Mouse (Mus musculus) hematopoietic stem cell, adult 5-6 weeks (primary cell): Measurements from ENCODE around the gene Pttg1ip. TPM values are rescaled to one million over a fixed set of nuclear protein-coding genes. Genes with fewer than 3 reads are reported as not detected.

Experiments used
- ATAC-seq, 2 experiments: fragments of 125-278 bp in 1 of 2; replicated peaks in 1 of 2; 2 replicates each; pipeline ENCODE4 v1.8.0; 2016 to 2017; ENCODE audit warnings: inconsistent platforms in 2 of 2, mild to moderate bottlenecking in 2 of 2, moderate number of reproducible peaks in 2 of 2, low read depth in 1 of 2, moderate TSS enrichment in 1 of 2; ENCODE audit not compliant: low FRiP score in 2 of 2, poor library complexity in 2 of 2, severe bottlenecking in 2 of 2, insufficient read depth in 1 of 2, low TSS enrichment in 1 of 2
- total RNA-seq: library from RNA; stranded (forward); fragments of 172-1452, 232-1000 nt; gene quantifications from 2 replicates; pipeline ENCODE4 v1.2.3, GENCODE M21; 2017

Gene Pttg1ip
- total RNA-seq, 1 experiment from 2014 or later: 56.2 TPM

GRCm38 (mm10) chr10:77622055-77622988, 40.8 kb downstream of the Pttg1ip start, which contains the start of gene Ube2g2:
Gene Ube2g2 (plus strand): TSS chr10:77622275.
- ATAC-seq: peak; percentile 82 to 86

DNA sequence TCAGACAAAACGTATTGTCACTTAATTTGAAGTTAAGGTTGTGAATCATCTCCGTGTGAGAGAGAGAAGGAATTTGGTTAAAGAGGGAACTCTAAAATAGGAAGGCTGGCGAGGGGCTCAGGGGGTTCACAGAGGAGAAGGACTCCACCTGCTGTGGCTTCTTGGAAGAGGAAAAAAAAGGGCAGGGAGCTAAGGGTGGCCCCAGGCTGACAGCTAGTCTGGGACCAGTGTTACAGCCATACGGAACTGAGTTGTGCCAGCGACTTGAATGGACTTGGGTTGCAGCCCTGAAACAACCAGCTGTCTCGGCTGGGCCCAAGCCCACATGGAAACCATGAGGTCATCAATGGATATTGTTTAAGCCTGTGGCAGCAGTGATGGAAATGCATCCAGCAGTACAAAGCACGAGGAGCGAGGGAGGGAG, 41.6 kb downstream of the Pttg1ip start:
- ATAC-seq: 0 out of 4 replicates have a peak, but pooled peaks of 1 of the 2 experiments have one; percentile 12

GRCm38 (mm10) chr10:77623639-77624400, 42.3 kb downstream of the Pttg1ip start:
- no peak for ATAC-seq

DNA sequence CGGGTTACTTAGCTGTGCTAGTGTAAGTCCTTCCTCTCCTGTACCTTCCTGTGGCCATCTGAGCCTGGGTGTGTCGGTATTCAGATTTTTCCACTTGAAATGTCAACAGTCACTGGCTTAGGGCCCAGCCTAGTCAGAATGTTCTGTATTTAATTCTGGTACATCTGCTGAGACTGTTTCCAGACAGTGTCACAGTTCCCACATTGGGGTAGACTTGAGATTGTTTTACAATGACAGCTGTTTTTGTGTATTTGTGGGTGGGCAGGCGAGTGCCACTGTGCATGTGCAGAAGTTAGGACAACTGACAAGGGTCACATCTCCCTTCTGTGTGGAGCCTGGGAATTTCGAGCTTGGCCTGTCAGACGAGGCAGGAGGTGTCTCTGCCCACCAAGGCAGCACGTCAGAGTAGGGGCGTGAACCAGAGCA, 43.1 kb downstream of the Pttg1ip start:
- no peak for ATAC-seq

- ATAC-seq: no peak
Observed at GRCm38 (mm10) chr10:77626036-77626435, 44.5 kb downstream of the Pttg1ip start.

GRCm38 (mm10) chr10:77626591-77626990, 45.1 kb downstream of the Pttg1ip start:
- ATAC-seq: no peak

DNA sequence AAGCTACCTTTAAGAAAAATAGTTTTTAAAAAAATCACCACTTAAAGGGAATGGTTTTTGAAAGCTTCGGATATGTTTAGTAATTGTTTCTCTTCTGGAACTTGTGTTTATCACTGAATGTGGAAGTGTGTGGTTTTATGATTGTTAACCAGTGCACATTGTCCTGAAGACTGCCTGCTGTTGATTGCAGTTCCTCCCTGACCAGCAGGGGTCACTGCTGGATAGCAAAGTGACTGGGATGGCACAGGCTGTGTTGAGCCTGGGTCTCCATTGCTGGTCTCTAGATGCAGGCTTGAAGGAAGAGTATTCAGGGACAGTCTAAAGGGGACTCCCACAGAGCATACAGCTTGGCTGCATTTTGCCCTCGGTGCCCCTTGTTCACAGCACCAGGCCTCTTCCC, 46.0 kb downstream of the Pttg1ip start:
- peak; percentile 82 to 87 for ATAC-seq

GRCm38 (mm10) chr10:77629163-77629562, 47.6 kb downstream of the Pttg1ip start:
- ATAC-seq: no peak

GRCm38 (mm10) chr10:77629970-77630369, 48.5 kb downstream of the Pttg1ip start:
- no peak for ATAC-seq

- no peak for ATAC-seq
Observed at GRCm38 (mm10) chr10:77634016-77634415, 52.5 kb downstream of the Pttg1ip start.

GRCm38 (mm10) chr10:77634452-77635231, 53.1 kb downstream of the Pttg1ip start:
- ATAC-seq: peak in 1 of 2 experiments; percentile 37; a peak in 1 of 4 replicates

DNA sequence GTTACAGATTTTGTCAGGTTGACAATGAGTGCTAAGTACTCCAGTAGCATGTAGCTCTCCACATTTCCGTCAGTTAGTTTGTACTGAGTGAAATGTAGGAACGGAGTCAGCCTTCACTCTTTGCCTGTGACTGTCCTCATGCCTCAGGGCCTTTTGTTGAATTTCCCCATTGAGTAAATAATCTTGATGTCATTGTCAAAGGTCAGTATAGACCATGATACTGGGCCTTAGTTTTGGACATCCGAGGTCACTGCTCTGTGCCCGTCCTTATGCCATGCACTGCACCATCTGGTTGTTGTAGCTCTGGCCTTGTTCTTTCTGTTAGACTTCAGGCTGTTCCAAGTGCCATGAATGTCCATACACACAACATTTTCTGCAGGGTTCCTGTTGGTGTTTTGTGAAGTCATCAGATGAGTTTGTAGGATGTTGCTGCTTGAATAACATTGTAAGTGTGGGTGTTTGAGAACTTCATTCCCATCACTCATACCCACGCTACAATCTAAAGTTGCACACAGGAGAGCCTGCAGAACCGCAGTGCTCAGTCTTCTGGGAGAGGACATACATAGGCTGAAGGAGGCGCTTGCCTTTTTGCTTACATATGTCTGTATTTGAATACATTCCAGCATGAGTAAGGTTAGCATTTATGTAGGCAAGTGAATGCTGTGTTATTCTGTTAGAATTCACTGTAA, 54.9 kb downstream of the Pttg1ip start:
- ATAC-seq: no peak

DNA sequence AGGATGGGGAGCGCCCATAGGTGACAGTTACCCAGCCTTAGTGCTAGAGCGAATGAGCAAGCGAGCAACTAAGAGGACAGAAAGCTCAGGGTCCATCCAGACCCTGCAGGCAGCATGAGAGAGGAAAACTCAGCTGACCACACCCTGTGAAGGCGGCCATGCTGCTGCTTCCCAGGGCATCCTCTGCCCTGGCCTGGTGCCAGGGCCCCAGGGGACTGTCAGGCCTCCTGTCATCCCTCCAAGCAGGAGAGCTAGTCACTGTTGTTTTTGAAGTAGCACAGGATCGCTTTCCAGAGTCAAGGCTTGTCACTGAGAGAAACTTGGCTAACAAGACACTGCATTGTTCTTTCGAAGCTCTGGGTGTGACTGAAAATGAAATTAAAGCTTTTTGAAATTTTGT, 57.4 kb downstream of the Pttg1ip start:
- ATAC-seq: no peak

- no peak for ATAC-seq
Observed at GRCm38 (mm10) chr10:77643160-77643559, 61.6 kb downstream of the Pttg1ip start.

DNA sequence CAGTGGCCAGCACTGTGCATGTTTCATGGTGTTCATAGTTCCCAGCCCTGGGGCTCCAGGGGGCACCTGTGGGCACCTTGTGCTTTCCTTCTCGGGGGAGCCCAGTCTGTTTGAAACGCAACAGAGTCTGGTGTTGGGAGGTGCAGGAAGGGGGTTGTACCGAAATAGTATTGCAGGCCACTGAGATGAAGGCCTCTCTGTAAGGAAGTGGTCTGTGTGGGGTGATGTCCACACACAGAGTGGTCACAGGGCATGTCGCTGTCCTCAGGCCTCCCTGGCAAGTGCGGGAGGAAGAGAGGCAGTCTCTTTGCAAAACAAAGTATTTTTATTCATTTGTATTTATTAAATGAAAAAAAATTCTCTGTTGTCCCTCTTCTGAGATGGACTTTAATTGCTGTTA, 64.1 kb downstream of the Pttg1ip start:
- peak in 1 of 2 experiments; percentile 19; a peak in 1 of 4 replicates for ATAC-seq

GRCm38 (mm10) chr10:77647461-77647860, 65.9 kb downstream of the Pttg1ip start:
- no peak for ATAC-seq

GRCm38 (mm10) chr10:77647901-77648300, 66.4 kb downstream of the Pttg1ip start:
- ATAC-seq: no peak
